Mouse (Mus musculus): ENCODE results near the gene Prpf6.

Prpf6 gene

GRCm38 (mm10) chr2:181580131-181580772, 11.4 kb upstream of the Prpf6 start:
- DNase-seq (ENCODE audit: low spot score) = no peak

- peak; percentile 89 for DNase-seq (ENCODE audit: low spot score)
Observed at GRCm38 (mm10) chr2:181581016-181581401, 10.7 kb upstream of the Prpf6 start.

DNA sequence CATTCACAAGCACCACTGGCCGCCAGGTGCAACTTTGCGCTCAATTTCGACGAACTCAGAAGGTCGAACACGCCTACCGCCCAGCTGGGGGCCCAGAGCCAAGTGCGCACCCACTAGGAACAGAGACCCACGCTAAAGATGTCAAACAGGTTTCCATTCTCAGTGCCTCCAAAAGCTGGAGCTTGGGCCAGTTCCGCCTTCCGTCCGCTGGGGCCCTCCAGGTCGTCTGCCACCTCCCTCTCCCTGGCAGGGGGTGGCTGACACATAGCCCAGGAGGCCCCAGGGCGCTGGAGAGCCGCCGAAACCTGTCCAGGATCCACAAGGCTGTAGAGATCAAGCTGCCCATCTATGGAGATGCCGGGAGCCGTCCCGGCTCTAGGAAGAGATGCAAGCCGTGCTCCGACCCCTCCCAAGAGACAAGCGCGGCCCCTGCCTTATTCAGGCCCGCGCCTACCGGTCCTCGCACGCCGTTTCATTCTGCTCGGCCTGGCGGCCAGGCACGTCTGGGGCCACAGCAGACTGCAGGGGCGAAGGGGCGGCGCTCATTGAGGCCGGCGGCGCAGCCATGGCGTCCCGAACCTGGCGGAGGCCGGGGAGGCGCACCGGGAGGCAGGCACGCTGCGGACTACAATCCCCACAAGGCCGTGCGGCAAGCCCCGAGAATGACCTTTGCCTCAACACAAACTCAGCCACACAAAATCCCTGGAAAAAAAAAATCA, 10.1 kb upstream of the Prpf6 start:
- peak; percentile 87 for DNase-seq (ENCODE audit: low spot score)

GRCm38 (mm10) chr2:181582358-181582757, 9.3 kb upstream of the Prpf6 start:
- no peak for DNase-seq (ENCODE audit: low spot score)

GRCm38 (mm10) chr2:181582939-181583338, 8.7 kb upstream of the Prpf6 start:
- no peak for DNase-seq (ENCODE audit: low spot score)

DNA sequence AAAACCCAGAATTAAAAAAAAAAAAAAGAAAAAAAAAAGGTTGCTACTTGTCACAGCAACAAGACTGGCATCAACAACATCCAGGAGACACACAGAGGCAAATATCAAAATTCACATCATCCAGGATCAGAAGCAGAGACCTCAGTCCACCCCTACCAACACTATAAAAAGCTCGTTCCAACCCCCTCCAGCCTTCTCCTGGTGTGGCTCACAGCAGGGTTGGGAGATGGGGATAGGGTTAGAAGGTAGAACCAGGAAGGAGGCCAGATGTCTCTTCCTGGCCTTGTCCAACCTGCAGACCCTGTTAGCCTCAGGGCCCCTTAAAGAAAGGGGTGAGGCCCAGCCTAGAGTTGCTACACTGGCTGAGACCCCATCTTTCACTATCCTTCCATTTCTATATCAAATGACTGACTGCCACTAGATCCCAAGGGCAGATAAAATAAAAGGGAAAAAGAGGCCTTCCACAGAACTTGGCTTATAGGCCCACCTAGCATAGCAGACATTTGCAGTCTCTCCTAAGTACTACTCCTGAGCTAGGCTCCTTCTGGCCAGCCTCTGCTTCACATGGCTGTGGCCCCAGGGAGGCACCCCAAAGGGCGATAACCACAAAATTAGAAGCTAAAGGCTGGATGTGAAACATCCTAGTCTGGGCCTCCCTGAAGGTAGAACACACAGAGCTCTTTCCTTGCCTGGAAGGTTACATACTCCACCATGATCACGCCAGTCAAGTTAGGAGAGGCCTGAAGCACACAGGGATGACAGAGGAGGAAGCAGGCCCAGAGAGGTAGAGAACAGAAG, 8.0 kb upstream of the Prpf6 start:
- no peak for DNase-seq (ENCODE audit: low spot score)

- DNase-seq (ENCODE audit: low spot score) = no peak
Observed at GRCm38 (mm10) chr2:181584411-181584942, 7.2 kb upstream of the Prpf6 start, which contains the start of gene Uckl1. Gene Uckl1, minus strand, starts transcription at chr2:181584892.

GRCm38 (mm10) chr2:181585506-181585905, 6.2 kb upstream of the Prpf6 start:
- DNase-seq (ENCODE audit: low spot score) = no peak

DNA sequence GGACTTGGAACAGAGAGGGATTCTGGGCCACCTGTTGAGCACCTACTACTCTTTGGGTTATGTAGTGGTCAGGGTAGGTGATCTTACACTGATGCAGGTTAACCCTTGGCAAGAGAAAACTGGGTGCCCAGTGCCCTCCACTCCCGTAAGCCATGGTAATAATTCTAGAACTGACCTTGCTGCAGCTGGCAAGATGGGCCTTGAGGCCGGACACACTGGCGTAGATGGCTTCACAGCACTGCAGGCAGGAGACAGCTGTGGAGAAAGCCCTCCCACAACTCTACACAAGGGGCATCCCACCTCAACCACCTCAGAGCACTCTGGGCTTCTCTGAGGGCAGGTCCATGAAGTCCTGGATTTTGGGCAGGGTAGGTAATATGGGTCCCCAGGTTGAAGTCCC, 5.5 kb upstream of the Prpf6 start:
- no peak for DNase-seq (ENCODE audit: low spot score)

DNA sequence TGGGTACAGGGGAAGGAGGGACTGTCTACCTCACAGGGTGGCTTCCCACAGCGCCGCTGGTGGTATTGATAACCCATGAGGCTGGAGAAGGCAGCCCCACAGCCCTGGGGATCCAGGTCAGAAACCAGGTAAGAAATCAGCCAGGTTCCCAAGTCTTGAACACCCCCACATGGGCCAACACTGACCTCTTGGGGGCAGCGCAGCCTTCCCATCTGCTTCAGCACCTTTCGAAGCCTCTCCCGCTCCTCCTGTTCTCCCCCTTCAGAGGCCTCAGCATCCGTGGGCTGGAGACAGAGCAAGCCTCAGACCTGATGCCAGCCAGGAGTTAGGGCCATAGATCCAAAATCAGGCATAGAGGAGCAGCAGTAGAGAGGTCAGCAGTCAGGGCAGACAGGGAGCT, 3.9 kb upstream of the Prpf6 start:
- DNase-seq (ENCODE audit: low spot score) = no peak

- no peak for DNase-seq (ENCODE audit: low spot score)
Observed at GRCm38 (mm10) chr2:181588229-181588780, 3.4 kb upstream of the Prpf6 start.

GRCm38 (mm10) chr2:181589011-181589731, 2.5 kb upstream of the Prpf6 start:
- no peak for DNase-seq (ENCODE audit: low spot score)

DNA sequence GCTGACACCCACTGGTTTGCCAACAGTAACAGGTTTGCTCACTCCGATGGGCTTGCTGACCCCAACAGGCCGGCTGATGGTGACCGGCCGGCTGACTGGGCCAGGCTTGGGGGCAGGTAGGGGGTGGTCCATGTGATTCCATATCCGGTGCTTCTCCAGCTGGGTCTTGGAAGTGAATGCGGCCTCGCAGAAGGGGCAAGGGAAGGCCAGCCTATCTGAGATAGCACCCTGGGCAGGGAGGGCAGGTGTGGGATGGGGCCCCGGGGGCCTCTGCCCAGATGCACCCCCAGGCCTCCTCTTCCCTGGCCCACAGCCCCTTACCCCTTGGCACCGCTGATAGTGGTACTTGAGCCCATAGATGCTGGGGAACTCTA, 1.9 kb upstream of the Prpf6 start:
- DNase-seq (ENCODE audit: low spot score) = no peak

GRCm38 (mm10) chr2:181590471-181590870, 1.2 kb upstream of the Prpf6 start:
- no peak for DNase-seq (ENCODE audit: low spot score)

DNA sequence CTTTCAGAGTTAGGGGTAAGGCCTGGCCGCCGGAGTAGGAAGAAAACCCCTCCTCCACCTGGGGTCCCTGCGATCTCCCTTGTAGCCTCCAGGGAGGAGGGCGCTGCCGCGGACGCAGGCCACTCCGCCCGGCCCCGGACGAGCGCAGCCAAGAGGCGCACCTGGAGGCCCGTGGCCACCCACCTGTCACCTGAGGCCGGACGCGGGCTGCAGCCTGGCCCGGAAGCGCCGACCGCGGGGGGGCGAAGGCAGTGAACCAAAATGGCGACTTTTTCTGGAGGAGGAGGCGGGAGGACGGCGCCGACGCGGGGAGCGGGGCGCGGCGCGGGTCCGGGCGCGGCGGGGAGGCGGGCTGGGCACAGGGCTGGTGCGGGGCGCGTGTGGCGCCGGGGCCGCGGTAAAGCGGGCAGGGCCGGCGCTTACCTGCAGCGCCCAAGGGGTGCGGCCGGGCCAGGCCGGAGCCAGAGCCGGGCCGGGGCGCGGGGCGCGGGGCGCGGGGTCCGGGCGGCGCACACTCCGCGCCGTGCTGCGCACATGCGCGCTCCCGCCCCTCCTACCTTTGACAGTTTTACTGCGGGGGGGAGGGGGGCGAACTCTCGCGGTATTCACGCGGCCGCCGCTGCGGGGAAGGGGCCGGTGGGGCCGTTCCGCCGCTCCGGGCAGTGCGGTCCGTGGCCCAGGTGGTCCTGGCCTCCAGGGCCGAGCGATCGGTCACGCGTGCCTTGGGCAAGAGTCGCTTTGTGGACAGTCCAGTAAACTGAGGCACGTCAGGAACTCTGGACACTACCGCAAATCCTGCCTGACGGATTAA, 768 bp downstream of the Prpf6 start, which contains the start of gene Zfp512b:
Gene Zfp512b, minus strand, starts transcription at position 573 of the 811 bp plus-strand sequence.
- peak; percentile 66 for DNase-seq (ENCODE audit: low spot score)

DNA sequence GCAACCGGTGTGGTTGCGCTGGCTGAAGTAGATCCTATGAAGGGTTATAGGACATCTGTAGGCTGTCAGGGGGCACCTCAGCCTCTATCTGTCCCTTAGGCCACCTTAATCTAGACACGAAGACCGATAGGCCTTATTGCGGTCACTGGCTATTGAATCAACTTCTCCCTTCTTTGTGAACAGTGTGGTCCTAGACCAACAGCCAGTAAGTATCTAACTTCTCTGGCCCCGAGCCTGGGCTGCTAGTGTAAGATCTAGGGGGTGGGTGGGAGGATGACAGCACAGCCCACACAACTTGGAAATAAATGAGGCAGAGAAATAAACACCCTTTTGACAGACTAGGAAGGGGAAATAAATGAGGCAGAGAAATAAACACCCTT, 1.4 kb downstream of the Prpf6 start:
- DNase-seq (ENCODE audit: low spot score) = no peak

DNA sequence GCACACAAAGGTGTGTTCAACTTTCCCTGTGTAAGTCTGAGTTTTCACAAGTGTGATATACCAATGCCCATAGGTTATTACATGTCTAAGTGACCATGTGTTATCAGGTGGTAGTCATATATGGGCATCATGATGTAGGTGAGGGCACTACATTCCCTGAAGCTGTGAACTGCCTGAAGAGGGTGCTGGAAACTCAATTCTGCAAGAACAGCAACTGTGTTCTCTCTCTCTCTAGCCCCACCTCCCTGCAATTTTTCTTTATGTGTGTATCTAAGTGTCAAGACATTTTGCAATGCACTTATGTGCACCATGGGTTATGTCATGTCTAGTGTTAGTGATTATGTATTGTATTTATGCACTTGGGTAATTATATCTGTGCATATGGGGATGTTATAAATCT, 2.3 kb downstream of the Prpf6 start:
- no peak for DNase-seq (ENCODE audit: low spot score)

GRCm38 (mm10) chr2:181594946-181595696, 3.5 kb downstream of the Prpf6 start:
- peak; percentile 56 for DNase-seq (ENCODE audit: low spot score)

DNA sequence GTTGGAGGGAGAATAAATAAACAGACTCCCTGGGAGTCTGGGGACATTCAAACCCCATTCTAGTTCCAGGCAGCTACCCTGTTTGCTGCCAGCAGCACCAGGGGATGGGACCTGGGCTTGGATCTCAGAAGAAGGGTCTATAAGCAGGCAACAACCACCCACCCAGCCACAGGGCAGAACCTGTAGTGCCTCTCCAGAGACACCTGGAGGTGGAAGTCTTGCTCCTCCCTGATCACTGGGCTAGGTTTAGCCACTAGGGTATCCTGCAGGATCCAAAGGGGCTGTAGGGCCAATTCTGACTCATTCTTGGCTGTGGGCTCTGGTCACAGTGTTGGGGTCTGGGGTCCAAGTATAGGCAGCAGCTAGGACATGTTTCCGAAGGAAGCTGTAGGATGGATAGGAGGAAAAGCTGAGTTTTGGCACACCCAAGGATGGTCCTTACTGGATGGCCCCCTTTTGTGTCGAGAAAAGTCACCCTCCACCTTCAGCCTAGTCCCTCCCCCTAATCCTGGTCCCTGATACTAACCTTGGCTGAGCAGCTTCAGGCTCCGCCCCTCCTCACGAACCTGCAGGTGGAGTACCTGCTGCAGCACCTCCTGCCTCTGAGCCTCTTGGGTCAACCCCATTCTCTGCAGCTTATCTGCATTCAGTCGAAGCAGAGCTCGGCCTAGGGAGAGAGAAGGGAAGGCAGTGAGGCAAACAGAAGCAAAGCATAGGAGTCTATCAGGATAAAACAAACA, 4.7 kb downstream of the Prpf6 start:
- no peak for DNase-seq (ENCODE audit: low spot score)
